Mouse (Mus musculus) effector memory CD4-positive, alpha-beta T cell, adult 7 months (primary cell): ENCODE data around the gene Gimap3. TPM values are rescaled to one million over a fixed set of nuclear protein-coding genes. Genes with fewer than 3 reads are reported as not detected.

Experiments used
- polyA plus RNA-seq: library from polyadenylated mRNA; unstranded; fragments of 100-300 nt; shearing (Covaris generic); gene quantifications from one replicate; pipeline ENCODE4 v1.2.1, GENCODE M21; 2017

The Gimap3 gene
- polyA plus RNA-seq: 1,655 TPM

DNA sequence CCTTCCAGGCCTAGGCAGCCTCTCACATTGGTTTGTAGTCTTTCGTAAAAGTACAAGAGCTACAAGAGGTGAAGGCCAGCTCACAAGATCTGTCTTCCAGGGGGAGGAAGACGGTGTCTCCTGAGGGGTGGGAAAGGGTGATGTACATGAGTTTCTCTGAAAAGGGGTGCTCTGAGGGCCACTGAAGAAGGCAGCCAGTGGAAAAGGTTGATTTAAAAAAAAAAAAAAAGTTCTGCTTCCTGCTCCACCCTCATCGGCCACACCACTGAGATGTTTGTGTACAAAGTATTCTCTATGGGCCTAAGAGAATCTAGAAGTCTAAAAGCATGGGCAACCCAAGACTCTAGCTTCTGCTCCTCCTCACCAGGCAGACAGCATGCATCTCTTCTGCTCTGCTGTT lies at the start of gene Gimap3:
Gene Gimap3 (minus strand): TSS at position 156 of the 400 bp plus-strand sequence.

DNA sequence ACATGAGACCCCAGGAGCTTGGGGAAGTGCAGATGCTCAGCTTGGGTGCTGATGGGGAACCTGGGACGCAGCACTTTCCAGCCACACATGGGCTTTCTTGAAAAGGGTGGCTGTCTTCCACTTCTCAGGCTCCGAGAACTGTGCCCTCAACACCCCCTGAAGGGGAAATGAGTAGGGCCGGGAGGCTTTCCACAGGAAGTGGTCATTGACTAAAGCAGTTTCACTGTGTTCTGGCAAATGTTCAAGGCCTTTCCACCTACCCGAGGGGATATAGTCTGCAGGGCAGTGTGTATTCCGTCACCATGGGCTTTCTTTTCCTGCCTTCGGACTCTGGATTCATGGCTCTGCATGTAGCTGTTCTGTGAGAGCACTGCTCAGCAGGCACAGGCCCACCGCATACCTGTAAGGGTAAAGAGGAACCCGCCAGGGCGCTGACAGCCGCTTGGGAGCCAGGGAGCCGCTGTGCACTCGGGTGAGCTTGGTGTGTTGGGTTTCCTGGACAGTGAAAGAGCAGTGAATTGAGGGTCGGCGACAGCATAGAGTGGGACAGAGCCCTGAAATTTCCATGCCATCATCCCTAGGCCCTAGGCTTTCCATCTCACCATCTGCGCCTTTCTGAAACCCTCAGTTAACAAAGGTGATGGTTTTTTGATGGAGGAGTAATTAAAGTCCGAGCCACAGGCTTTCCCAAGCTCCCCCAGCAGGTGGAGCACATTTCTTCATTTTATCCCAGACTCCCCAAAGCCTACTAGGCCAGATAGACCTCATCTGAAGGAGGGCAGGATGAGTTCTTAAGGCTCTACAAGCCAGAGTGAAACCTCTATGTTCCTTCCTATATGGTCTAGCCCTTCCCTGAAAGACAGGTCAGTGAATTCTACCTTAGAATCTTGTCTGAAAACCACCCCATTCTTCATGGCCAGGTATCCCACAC lies 24.4 kb downstream of the Gimap3 start, which contains the start of gene Gimap5:
Gene Gimap5 (plus strand): TSS at position 239 of the 931 bp plus-strand sequence.

GRCm38 (mm10) chr6:48738961-48739779 lies 31.5 kb downstream of the Gimap3 start, which contains the start of gene Gimap1:
Gene Gimap1, plus strand, starts transcription at chr6:48739054.

GRCm38 (mm10) chr6:48718455-48718854 lies 52.2 kb downstream of the Gimap3 start, which contains the start of the genes Gm28053 and Gimap7:
Gene Gm28053, plus strand, starts transcription at chr6:48718607.
Gene Gimap7, plus strand, starts transcription at chr6:48718621.

Other genes starting within 250 kb of the Gimap3 start
- not detected for gene Atp6v0e2, start 233.2 kb downstream of the Gimap3 start, polyA plus RNA-seq
- gene Lrrc61, start 216.1 kb downstream of the Gimap3 start, polyA plus RNA-seq: 10.0 TPM
- not detected for gene Rarres2, start 198.1 kb downstream of the Gimap3 start, polyA plus RNA-seq
- not detected for gene Gm45021, start 181.2 kb downstream of the Gimap3 start, polyA plus RNA-seq
- gene Repin1, start 177.0 kb downstream of the Gimap3 start, polyA plus RNA-seq: 7.4 TPM
- not detected for gene Gm44965, start 176.9 kb downstream of the Gimap3 start, polyA plus RNA-seq
- 5.4 TPM for gene Zfp775, start 168.8 kb downstream of the Gimap3 start, polyA plus RNA-seq
- gene AI854703, start 144.1 kb downstream of the Gimap3 start, polyA plus RNA-seq: 2.3 TPM
- gene Gimap8, start 123.6 kb downstream of the Gimap3 start, polyA plus RNA-seq: 153 TPM
- 227 TPM for gene Gimap9, start 94.7 kb downstream of the Gimap3 start, polyA plus RNA-seq
- gene Gimap4, start 86.3 kb downstream of the Gimap3 start, polyA plus RNA-seq: 1,382 TPM
- gene Gimap6, start 62.6 kb downstream of the Gimap3 start, polyA plus RNA-seq: 1,646 TPM
- 21.6 TPM for gene Gm28053, start 52.2 kb downstream of the Gimap3 start, polyA plus RNA-seq
- 295 TPM for gene Gimap7, start 52.2 kb downstream of the Gimap3 start, polyA plus RNA-seq
- 413 TPM for gene Gimap1, start 31.8 kb downstream of the Gimap3 start, polyA plus RNA-seq
- 201 TPM for gene Gimap5, start 24.7 kb downstream of the Gimap3 start, polyA plus RNA-seq
- gene Tmem176a, start 70.1 kb upstream of the Gimap3 start, polyA plus RNA-seq: 9.4 TPM
- 14.1 TPM for gene Tmem176b, start 70.6 kb upstream of the Gimap3 start, polyA plus RNA-seq
- not detected for gene Aoc1, start 102.0 kb upstream of the Gimap3 start, polyA plus RNA-seq
- gene 1600015I10Rik, start 159.0 kb upstream of the Gimap3 start, polyA plus RNA-seq: not detected
- not detected for gene Doxl2, start 204.1 kb upstream of the Gimap3 start, polyA plus RNA-seq
- gene Svs1, start 216.0 kb upstream of the Gimap3 start, polyA plus RNA-seq: 0.32 TPM